Mouse (Mus musculus) midbrain, embryonic 10.5 days (tissue): ENCODE results near the gene Adgrv1. TPM values are rescaled to one million over a fixed set of nuclear protein-coding genes. Genes with fewer than 3 reads are reported as not detected.

Experiments
- DNase-seq: peaks from one replicate; pipeline ENCODE4 v3.0.0-alpha.2; 2017; ENCODE audit warnings: low spot score
- H3K27ac ChIP-seq: fragments of 300-500 bp; sonication (generic); replicated peaks from 2 replicates; pipeline ENCODE4 v1.5.1; 2016; ENCODE audit warnings: mild to moderate bottlenecking
- H3K27me3 ChIP-seq: fragments of 300-500 bp; sonication (generic); 2 replicates; pipeline ENCODE4 v1.6.1; 2016; ENCODE audit warnings: low read depth, mild to moderate bottlenecking; ENCODE audit not compliant: poor library complexity, severe bottlenecking
- H3K36me3 ChIP-seq: fragments of 300-500 bp; sonication (generic); 2 replicates; pipeline ENCODE4 v1.6.1; 2016; ENCODE audit warnings: mild to moderate bottlenecking, moderate library complexity
- H3K4me1 ChIP-seq: fragments of 300-500 bp; sonication (generic); 2 replicates; pipeline ENCODE4 v1.6.1; 2016
- H3K4me3 ChIP-seq: fragments of 300-500 bp; sonication (generic); 2 replicates; pipeline ENCODE4 v1.5.1; 2016; ENCODE audit warnings: mild to moderate bottlenecking, moderate library complexity
- H3K9me3 ChIP-seq: fragments of 300-500 bp; sonication (generic); replicated peaks from 2 replicates; pipeline ENCODE4 v1.6.1; 2016; ENCODE audit warnings: mild to moderate bottlenecking
- WGBS: fragments of 180-500 bp; shearing (Covaris S2); methylation state at CpG from one replicate; pipeline ENCODE4 v1.1.7; 2016; 5-methylcytosine and 5-hydroxymethylcytosine counted together
- polyA plus RNA-seq: library from polyadenylated mRNA; unstranded; fragments of >200 nt; fragmentation: Nextera tagmentation; extraction: Ambion mirVana; gene quantifications from 2 replicates; pipeline ENCODE4 v1.2.1, GENCODE M21; 2016

The Adgrv1 gene
- polyA plus RNA-seq, 1 experiment from 2014 or later, result 47.3 TPM

- H3K27ac ChIP-seq, result no peak overlapping the region
- no peak for DNase-seq
- 65% methylated on average over 4 of the region's 4 CpGs for WGBS
- H3K27me3 ChIP-seq, result no peaks in the 10 kb centered on the region
- H3K36me3 ChIP-seq, result no peaks in the 10 kb centered on the region
- H3K4me3 ChIP-seq, result no peak overlapping the region
- H3K4me1 ChIP-seq, result peaks cover 25% of the 10 kb centered on the region
- no peaks in the 10 kb centered on the region for H3K9me3 ChIP-seq
Observed at GRCm38 (mm10) chr13:81133336-81133735, 499.6 kb downstream of the Adgrv1 start.

GRCm38 (mm10) chr13:81132691-81133090, 500.3 kb downstream of the Adgrv1 start:
- no peak for DNase-seq
- Histone ChIP-seq H3K9me3 (no peaks in the 10 kb centered on the region), H3K27me3 (no peaks in the 10 kb centered on the region), H3K36me3 (no peaks in the 10 kb centered on the region), H3K4me3 (no peak overlapping the region), H3K4me1 (peaks cover 25% of the 10 kb centered on the region), H3K27ac (no peak overlapping the region)
- WGBS, result 80% methylated on average over 5 of the region's 5 CpGs

DNA sequence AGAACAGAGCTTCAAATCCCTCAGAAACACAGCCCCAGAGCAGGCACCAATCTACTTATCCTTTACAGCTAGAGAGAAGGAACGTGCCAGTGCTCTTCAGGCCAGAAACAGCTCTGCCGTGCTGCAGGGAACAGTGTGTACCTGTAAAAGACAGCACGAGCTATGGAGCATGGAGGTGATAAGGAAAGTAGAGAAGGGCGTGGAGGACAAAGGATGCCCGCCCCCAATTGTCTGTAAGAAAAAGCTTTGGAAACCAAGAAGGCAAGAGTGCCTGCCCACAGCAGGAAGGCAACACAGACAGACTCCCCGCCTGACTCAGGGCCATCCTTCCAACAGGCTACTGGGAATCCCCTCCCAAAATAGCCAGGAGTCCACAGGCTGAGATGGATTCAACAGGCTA, 501.1 kb downstream of the Adgrv1 start:
- WGBS, result 27% methylated on average over 6 of the region's 6 CpGs
- no peak for DNase-seq
- Histone ChIP-seq H3K27me3 (no peaks in the 10 kb centered on the region), H3K27ac (0 out of 2 replicates have a peak overlapping the region, but pooled peaks have one; percentile 17), H3K9me3 (no peaks in the 10 kb centered on the region), H3K4me1 (peaks cover 25% of the 10 kb centered on the region), H3K36me3 (no peaks in the 10 kb centered on the region), H3K4me3 (no peak overlapping the region)

- WGBS, result 80% methylated on average over 4 of the region's 4 CpGs
- no peak for DNase-seq
- Histone ChIP-seq H3K36me3 (no peaks in the 10 kb centered on the region), H3K4me1 (peaks cover 25% of the 10 kb centered on the region), H3K9me3 (no peaks in the 10 kb centered on the region), H3K27ac (no peak overlapping the region), H3K27me3 (no peaks in the 10 kb centered on the region), H3K4me3 (no peak overlapping the region)
Observed at GRCm38 (mm10) chr13:81130742-81131524, 502.0 kb downstream of the Adgrv1 start.

DNA sequence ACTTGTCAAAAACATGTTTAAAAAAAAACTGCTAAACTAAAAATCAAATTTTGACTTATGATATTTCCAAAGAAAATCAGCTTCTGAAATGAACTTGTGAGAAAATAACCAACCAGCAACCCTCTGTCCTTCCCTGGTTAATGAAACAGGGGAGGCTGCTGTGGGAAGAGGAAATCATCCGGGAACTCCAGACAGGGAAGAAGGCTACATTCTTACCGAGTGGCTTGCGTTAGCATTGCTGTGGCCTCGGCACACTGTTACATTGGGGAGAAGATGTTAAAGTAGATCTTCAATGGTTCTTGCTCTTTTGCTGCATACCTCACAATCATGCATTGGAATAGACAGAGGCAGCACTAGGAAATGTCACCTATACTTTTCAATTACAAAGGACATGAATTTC, 507.1 kb downstream of the Adgrv1 start:
- no peak for DNase-seq

GRCm38 (mm10) chr13:81122238-81122637, 510.7 kb downstream of the Adgrv1 start:
- WGBS, result 90% methylated on average over 2 of the region's 2 CpGs
- no peaks in the 10 kb centered on the region for H3K27me3 ChIP-seq
- no peak for DNase-seq

More for the DNA sequence above, 507.1 kb downstream of the Adgrv1 start:
- Histone ChIP-seq H3K9me3 (no peaks in the 10 kb centered on the region), H3K27ac (no peak overlapping the region), H3K4me1 (no peaks in the 10 kb centered on the region), H3K36me3 (no peaks in the 10 kb centered on the region), H3K4me3 (no peak overlapping the region), H3K27me3 (no peaks in the 10 kb centered on the region)
- WGBS, result 89% methylated on average over 4 of the region's 4 CpGs

DNA sequence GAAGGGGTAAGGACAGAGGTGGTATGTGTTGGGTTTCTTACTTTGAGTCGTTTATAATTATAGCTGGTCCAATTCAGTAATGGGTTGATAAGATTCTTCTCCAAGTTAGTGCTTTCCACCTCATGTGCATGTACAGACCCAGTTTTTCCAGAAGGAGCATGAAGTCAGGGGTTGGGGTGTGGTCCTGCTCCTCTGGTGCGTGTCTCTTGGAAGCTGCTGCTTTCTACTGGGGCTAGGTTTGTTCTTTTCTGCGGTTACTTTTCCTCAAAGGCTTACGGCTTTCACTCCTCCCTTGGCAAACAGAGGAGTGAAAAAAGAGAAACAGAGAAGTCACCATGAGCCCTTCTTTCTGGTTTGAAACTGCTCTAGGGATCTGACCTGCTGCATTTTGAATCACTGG, 522.5 kb downstream of the Adgrv1 start:
- Histone ChIP-seq H3K9me3 (no peaks in the 10 kb centered on the region), H3K27ac (no peak overlapping the region), H3K4me1 (no peaks in the 10 kb centered on the region), H3K4me3 (no peak overlapping the region), H3K36me3 (peaks cover 12% of the 10 kb centered on the region), H3K27me3 (no peaks in the 10 kb centered on the region)
- WGBS, result 91% methylated on average over 4 of the region's 4 CpGs
- DNase-seq, result no peak

More at GRCm38 (mm10) chr13:81122238-81122637, 510.7 kb downstream of the Adgrv1 start:
- H3K36me3 ChIP-seq, result peaks cover 30% of the 10 kb centered on the region
- no peaks in the 10 kb centered on the region for H3K4me1 ChIP-seq
- H3K4me3 ChIP-seq, result no peak overlapping the region
- no peak overlapping the region for H3K27ac ChIP-seq
- peaks cover 9% of the 10 kb centered on the region; the same call in 1 of the 2 replicates for H3K9me3 ChIP-seq

GRCm38 (mm10) chr13:81109676-81110075, 523.3 kb downstream of the Adgrv1 start:
- peaks cover 16% of the 10 kb centered on the region for H3K36me3 ChIP-seq
- no peaks in the 10 kb centered on the region for H3K9me3 ChIP-seq
- H3K27me3 ChIP-seq, result no peaks in the 10 kb centered on the region
- no peak overlapping the region for H3K4me3 ChIP-seq
- whole genome bisulfite sequencing, result 90% methylated on average over 6 of the region's 6 CpGs
- no peaks in the 10 kb centered on the region for H3K4me1 ChIP-seq
- no peak for DNase-seq
- H3K27ac ChIP-seq, result no peak overlapping the region

DNA sequence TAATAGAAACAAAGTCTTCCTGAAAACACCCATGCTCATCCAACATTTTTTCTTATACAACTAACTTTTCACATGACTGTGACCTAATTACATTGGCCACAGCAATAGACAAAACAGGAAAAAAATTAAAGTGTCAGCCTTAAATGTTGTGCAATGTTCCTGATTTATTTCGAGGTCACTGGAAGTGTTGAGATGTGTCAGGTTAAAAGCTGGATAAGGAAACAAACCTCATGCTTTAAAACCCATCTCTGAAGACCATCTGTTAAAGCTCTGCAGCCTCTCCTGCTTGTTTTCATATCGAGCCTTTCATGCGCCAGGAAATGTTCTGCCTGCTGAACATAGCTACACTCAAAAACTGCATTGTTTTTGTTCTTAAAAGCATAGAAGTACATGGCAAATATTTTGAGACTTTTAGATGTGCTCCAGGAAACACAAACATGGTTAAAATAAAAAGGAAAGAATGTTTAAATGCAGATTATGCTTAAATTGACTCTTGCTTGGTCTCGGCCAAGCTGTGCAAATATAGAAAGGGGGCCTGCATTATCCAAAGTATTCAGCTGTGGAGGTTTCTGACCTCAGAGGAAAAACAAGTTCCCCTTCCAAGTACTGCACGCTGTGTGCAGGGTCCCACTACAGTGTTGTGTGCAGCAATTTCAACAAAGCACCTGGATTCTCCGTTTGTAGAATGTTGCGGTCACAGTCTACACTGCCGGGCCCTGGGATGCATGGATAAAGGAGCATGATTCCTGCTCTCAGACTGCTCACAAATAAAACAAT, 524.2 kb downstream of the Adgrv1 start:
- no peak for DNase-seq

GRCm38 (mm10) chr13:81107436-81107835, 525.5 kb downstream of the Adgrv1 start:
- DNase-seq, result no peak
- 81% methylated on average over 5 of the region's 5 CpGs for WGBS
- no peaks in the 10 kb centered on the region for H3K27me3 ChIP-seq
- H3K4me1 ChIP-seq, result no peaks in the 10 kb centered on the region
- H3K36me3 ChIP-seq, result peaks cover 31% of the 10 kb centered on the region
- no peak overlapping the region for H3K27ac ChIP-seq
- no peaks in the 10 kb centered on the region for H3K9me3 ChIP-seq
- no peak overlapping the region for H3K4me3 ChIP-seq

More for the DNA sequence above, 524.2 kb downstream of the Adgrv1 start:
- no peaks in the 10 kb centered on the region for H3K27me3 ChIP-seq
- 78% methylated on average over 8 of the region's 8 CpGs for WGBS
- peaks cover 20% of the 10 kb centered on the region for H3K36me3 ChIP-seq
- no peaks in the 10 kb centered on the region for H3K9me3 ChIP-seq
- H3K27ac ChIP-seq, result no peak overlapping the region
- H3K4me3 ChIP-seq, result no peak overlapping the region
- H3K4me1 ChIP-seq, result no peaks in the 10 kb centered on the region

GRCm38 (mm10) chr13:81103794-81104193, 529.2 kb downstream of the Adgrv1 start:
- no peaks in the 10 kb centered on the region for H3K27me3 ChIP-seq
- peaks cover 53% of the 10 kb centered on the region for H3K36me3 ChIP-seq
- H3K4me1 ChIP-seq, result no peaks in the 10 kb centered on the region
- H3K9me3 ChIP-seq, result no peaks in the 10 kb centered on the region
- no peak overlapping the region for H3K27ac ChIP-seq
- H3K4me3 ChIP-seq, result no peak overlapping the region
- 89% methylated on average over 4 of the region's 4 CpGs for WGBS
- DNase-seq, result no peak

DNA sequence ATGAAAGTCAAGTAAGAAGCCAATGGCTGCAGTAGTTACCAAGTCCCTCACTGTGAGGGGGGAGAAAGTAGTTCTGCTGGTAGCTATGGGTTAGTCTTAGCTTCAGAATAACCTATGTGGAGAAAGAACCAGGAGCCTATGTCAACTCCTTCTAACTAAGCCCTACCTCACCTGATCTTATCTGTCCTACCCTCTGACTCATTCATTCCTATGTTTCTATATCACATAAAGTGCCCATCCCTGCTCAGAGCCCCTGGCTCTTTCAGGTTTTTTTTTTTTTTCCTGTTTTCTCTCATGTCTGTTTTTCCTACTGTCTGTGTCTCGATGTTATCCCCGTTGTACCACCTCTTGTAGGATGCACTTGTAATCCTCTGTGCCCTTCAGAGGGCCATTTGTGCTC, 536.5 kb downstream of the Adgrv1 start:
- Histone ChIP-seq H3K4me1 (no peaks in the 10 kb centered on the region), H3K4me3 (no peak overlapping the region), H3K27ac (no peak overlapping the region), H3K27me3 (no peaks in the 10 kb centered on the region), H3K9me3 (no peaks in the 10 kb centered on the region), H3K36me3 (peaks cover 67% of the 10 kb centered on the region)
- no peak for DNase-seq
- WGBS, result 93% methylated on average over 2 of the region's 2 CpGs

- DNase-seq, result no peak
- H3K4me3 ChIP-seq, result no peak overlapping the region
- H3K4me1 ChIP-seq, result no peaks in the 10 kb centered on the region
- H3K36me3 ChIP-seq, result peaks cover 57% of the 10 kb centered on the region
- 91% methylated on average over 6 of the region's 6 CpGs for WGBS
- no peak overlapping the region for H3K27ac ChIP-seq
- no peaks in the 10 kb centered on the region for H3K27me3 ChIP-seq
- H3K9me3 ChIP-seq, result no peaks in the 10 kb centered on the region
Observed at GRCm38 (mm10) chr13:81094513-81094912, 538.4 kb downstream of the Adgrv1 start.
